Mouse (Mus musculus): Measurements from ENCODE around the gene Zfp629.

GRCm38 (mm10) chr7:127600612-127601011, 15.0 kb downstream of the Zfp629 start:
- no peak for TF ChIP-seq SRF (IDR thresholded peaks at IDR 0.05; ENCODE audit: control insufficient read depth, insufficient read length, low read depth)
- no peak for TF ChIP-seq E2F4 (IDR thresholded peaks at IDR 0.05; ENCODE audit: insufficient read depth)
- no peak for TF ChIP-seq POLR2A (IDR thresholded peaks at IDR 0.05; ENCODE audit: insufficient read length, low read depth)
- TF ChIP-seq MAX (IDR thresholded peaks at IDR 0.05; ENCODE audit: low read depth), result no peak
- TF ChIP-seq TCF12 (IDR thresholded peaks at IDR 0.05; ENCODE audit: insufficient read depth, poor library complexity, severe bottlenecking), result no peak
- TF ChIP-seq CEBPB (IDR thresholded peaks at IDR 0.05; ENCODE audit: insufficient read depth, poor library complexity, severe bottlenecking), result no peak
- no peak for TF ChIP-seq MYOD1 (IDR thresholded peaks at IDR 0.05; ENCODE audit: control insufficient read depth in 1 of 3, insufficient read length in 2 of 3, low read depth in 2 of 3)
- no peak for TF ChIP-seq POLR2AphosphoS2 (IDR thresholded peaks at IDR 0.05; ENCODE audit: insufficient read length, low read depth)
- no peak for TF ChIP-seq MYOG (IDR thresholded peaks at IDR 0.05; ENCODE audit: control insufficient read depth in 1 of 3, insufficient read depth in 1 of 3, insufficient read length in 2 of 3, low read depth in 2 of 3)

Data from myocyte (in vitro differentiated cells).